Mouse (Mus musculus): ENCODE measurements around the gene Scgb2a2. TPM values are rescaled to one million over a fixed set of nuclear protein-coding genes. Genes with fewer than 3 reads are reported as not detected.
"Not testable (repeated sequence)": the region's sequence is repeated elsewhere in the genome, so short reads cannot be mapped to it uniquely, and the experiment has no call there.

Gene Scgb2a2
- polyA plus RNA-seq, 1 experiment from 2014 or later, result not detected

DNA sequence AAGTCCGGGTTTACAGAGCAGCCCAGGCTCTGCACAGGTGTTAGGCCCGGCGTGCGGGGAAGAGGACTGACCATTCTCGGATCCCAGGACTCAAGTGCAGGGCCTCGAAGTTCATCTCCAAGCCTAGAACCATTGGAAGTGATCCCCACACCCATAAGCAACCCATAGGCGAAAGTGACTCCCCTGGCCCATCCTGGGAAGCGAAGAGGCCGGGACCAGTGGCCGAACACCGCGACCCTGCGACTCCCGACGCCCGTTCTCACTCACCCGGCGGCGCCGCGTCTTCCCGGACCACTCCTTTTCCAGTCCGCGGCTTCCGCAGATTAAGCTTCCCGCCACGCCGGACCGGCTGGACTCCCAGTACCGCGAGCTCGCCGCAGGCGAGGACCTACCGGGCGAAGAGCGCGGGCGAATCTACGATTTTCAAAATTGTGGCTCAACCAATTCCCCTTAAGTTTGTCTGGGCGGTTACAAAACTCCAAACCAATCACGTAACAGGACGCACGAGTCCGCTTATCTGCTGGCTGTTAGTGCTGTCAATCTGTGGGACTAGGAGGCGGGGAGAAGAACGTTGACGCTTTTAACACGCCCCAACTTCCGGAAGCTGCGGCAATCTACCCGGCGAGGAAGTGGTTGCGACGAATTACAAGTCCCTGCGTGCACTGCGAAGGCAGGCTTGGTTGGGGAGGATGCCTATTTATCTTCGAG lies 51.9 kb downstream of the Scgb2a2 start, which contains the start of gene Incenp:
TSS of gene Incenp (minus strand) at position 480 of the 708 bp plus-strand sequence.
- peak within 1 kb of the TSS; percentile 85 for H3K4me3 ChIP-seq (ENCODE audit: low read depth, low read length)
- H3K4me2 ChIP-seq (replicated peaks; ENCODE audit: low read depth, low read length), result peak within 1 kb of the TSS; percentile 81
- under 1% methylated on average over 58 of the region's 58 CpGs for WGBS
- ATAC-seq (peak; percentile 99), DNase-seq (ENCODE audit: low spot score) (peak; percentile 99)
- no peaks in the 10 kb centered on the region for H3K27me3 ChIP-seq (replicated peaks; ENCODE audit: insufficient read depth, low read length)
- no peak for TF ChIP-seq CTCF (IDR thresholded peaks at IDR 0.05)
- TF ChIP-seq EP300 (IDR thresholded peaks at IDR 0.05), result no peak
- H3K4me1 ChIP-seq (ENCODE audit: insufficient read depth, low read depth, low read length), result peaks cover 13% of the 10 kb centered on the region
- peak within 1 kb of the TSS; percentile 45 for H3K9ac ChIP-seq (replicated peaks; ENCODE audit: low read depth)
- no peaks in the 10 kb centered on the region for H3K36me3 ChIP-seq (ENCODE audit: insufficient read depth, low read length)
- peak within 1 kb of the TSS; percentile 84 for H3K27ac ChIP-seq (ENCODE audit: low read length)
- no peaks in the 10 kb centered on the region for H3K9me3 ChIP-seq (ENCODE audit: low read length)

DNA sequence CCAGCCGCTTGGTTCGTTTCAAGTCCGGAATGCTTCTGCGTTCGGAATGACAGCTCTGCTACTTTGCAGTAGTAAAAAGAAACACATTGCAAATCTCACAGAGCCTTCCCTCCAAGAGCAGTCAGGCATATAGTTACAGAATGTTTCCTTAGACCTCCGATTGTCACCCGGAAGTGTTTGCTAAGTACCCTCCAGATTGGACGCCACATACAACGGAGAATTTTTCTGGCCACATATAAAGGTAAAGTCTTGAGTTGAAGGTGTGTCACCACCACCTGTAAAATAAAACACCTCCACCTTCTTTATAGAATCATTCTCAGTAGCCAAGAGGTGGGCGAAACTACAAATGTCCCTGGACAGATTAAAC lies 52.4 kb downstream of the Scgb2a2 start:
- Histone ChIP-seq H3K27me3 (replicated peaks; ENCODE audit: insufficient read depth, low read length) (no peaks in the 10 kb centered on the region), H3K9ac (replicated peaks; ENCODE audit: low read depth) (peak overlapping the region; percentile 24; the same call in 1 of the 2 replicates), H3K4me2 (replicated peaks; ENCODE audit: low read depth, low read length) (peak overlapping the region; percentile 81), H3K4me1 (ENCODE audit: insufficient read depth, low read depth, low read length) (peaks cover 13% of the 10 kb centered on the region), H3K9me3 (ENCODE audit: low read length) (no peaks in the 10 kb centered on the region), H3K36me3 (ENCODE audit: insufficient read depth, low read length) (no peaks in the 10 kb centered on the region), H3K27ac (ENCODE audit: low read length) (peak overlapping the region; percentile 84), H3K4me3 (ENCODE audit: low read depth, low read length) (peak overlapping the region; percentile 85)
- TF ChIP-seq EP300 (IDR thresholded peaks at IDR 0.05), result no peak
- TF ChIP-seq CTCF (IDR thresholded peaks at IDR 0.05), result no peak
- DNase-seq (ENCODE audit: low spot score) (no peak), ATAC-seq (peak; percentile 74)
- WGBS, result 7% methylated on average over 10 of the region's 10 CpGs

DNA sequence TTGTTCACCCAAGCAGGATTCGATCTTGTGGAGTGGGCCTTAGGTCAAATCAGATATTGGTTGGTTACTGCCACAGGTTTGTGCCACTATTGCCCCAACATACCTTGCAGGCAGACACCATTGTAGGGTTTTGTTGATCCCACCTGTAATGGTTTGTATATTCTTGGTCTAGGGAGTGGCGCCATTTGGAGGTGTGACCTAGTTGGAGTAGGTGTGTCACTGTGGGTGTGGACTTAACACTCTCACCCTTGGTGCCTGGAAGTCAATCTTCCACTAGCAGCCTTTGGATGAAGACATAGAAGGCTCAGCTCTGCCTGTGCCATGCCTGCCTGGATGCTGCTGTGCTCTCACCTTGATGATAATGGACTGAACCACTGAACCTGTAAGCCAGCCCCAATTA lies 53.3 kb downstream of the Scgb2a2 start:
- H3K27ac ChIP-seq (ENCODE audit: low read length); H3K36me3 ChIP-seq (ENCODE audit: insufficient read depth, low read length); H3K4me3 ChIP-seq (ENCODE audit: low read depth, low read length); H3K27me3 ChIP-seq (replicated peaks; ENCODE audit: insufficient read depth, low read length); H3K9me3 ChIP-seq (ENCODE audit: low read length); H3K9ac ChIP-seq (replicated peaks; ENCODE audit: low read depth); ATAC-seq; DNase-seq (ENCODE audit: low spot score); H3K4me2 ChIP-seq (replicated peaks; ENCODE audit: low read depth, low read length): not testable (repeated sequence)
- 92% methylated on average over 2 of the region's 2 CpGs for WGBS
- peaks cover 13% of the 10 kb centered on the region for H3K4me1 ChIP-seq (ENCODE audit: insufficient read depth, low read depth, low read length)

Small RNA genes lying within 50 kb of the gene (microRNA-seq; reads per million reads assigned to microRNA genes)
- not detected for gene Gm22369

Other genes starting within 250 kb of the Scgb2a2 start
- 9.9 and 12.8 TPM in 2 replicates for gene Incenp, start 52.0 kb downstream of the Scgb2a2 start, polyA plus RNA-seq (2015; fragmentation: Nextera tagmentation; extraction: Ambion mirVana)
- 3,752 and 3,783 TPM in 2 replicates for gene Fth1, start 133.0 kb downstream of the Scgb2a2 start, polyA plus RNA-seq (2015; fragmentation: Nextera tagmentation; extraction: Ambion mirVana)
- gene Best1, start 154.1 kb downstream of the Scgb2a2 start, polyA plus RNA-seq (2015; fragmentation: Nextera tagmentation; extraction: Ambion mirVana), result 2.0 and 2.3 TPM in 2 replicates
- 23.8 and 25.9 TPM in 2 replicates for gene Rab3il1, start 154.1 kb downstream of the Scgb2a2 start, polyA plus RNA-seq (2015; fragmentation: Nextera tagmentation; extraction: Ambion mirVana)
- 79.6 and 96.1 TPM in 2 replicates for gene Fads3, start 194.0 kb downstream of the Scgb2a2 start, polyA plus RNA-seq (2015; fragmentation: Nextera tagmentation; extraction: Ambion mirVana)

All from lung, postnatal 0 days (tissue).